Mouse (Mus musculus) stomach, postnatal 0 days (tissue): ENCODE results near the gene 1700037H04Rik. TPM values are rescaled to one million over a fixed set of nuclear protein-coding genes. Genes with fewer than 3 reads are reported as not detected.
A peak's percentile ranks its signal among the peaks of the same experiment; 100 is the strongest.

Experiments
- ATAC-seq: fragments of 200-750 bp; cut with Nextera tagmentation; 2 replicates; pipeline ENCODE4 v1.8.0; 2017; ENCODE audit not compliant: low FRiP score, low TSS enrichment
- DNase-seq: peaks from one replicate; pipeline ENCODE4 v3.0.0-alpha.2; 2016; ENCODE audit warnings: low spot score
- H3K27ac ChIP-seq: fragments of 300-500 bp; sonication (generic); replicated peaks from 2 replicates; pipeline ENCODE4 v1.5.1; 2014; ENCODE audit warnings: mild to moderate bottlenecking, control low read depth
- H3K27me3 ChIP-seq: fragments of 300-500 bp; sonication (generic); 2 replicates; pipeline ENCODE4 v1.6.1; 2014; ENCODE audit warnings: low read length; ENCODE audit not compliant: control insufficient read depth, insufficient read depth
- H3K36me3 ChIP-seq: fragments of 300-500 bp; sonication (generic); 2 replicates; pipeline ENCODE4 v1.6.1; 2014; ENCODE audit warnings: low read length, mixed read lengths; ENCODE audit not compliant: control insufficient read depth, insufficient read depth
- H3K4me1 ChIP-seq: fragments of 300-500 bp; sonication (generic); replicated peaks from 2 replicates; pipeline ENCODE4 v1.6.1; 2014; ENCODE audit warnings: antibody characterized with exemption; ENCODE audit not compliant: control insufficient read depth, insufficient read depth
- H3K4me2 ChIP-seq: fragments of 300-500 bp; sonication (generic); replicated peaks from 2 replicates; pipeline ENCODE4 v1.6.1; 2014; ENCODE audit warnings: low read depth, mild to moderate bottlenecking, control low read depth, moderate library complexity
- H3K4me3 ChIP-seq: fragments of 300-500 bp; sonication (generic); 2 replicates; pipeline ENCODE4 v1.5.1; 2014; ENCODE audit warnings: low read depth, low read length, control low read depth
- H3K9ac ChIP-seq: fragments of 300-500 bp; sonication (generic); 2 replicates; pipeline ENCODE4 v1.6.1; 2014; ENCODE audit warnings: mild to moderate bottlenecking, low read length, control low read depth, mixed read lengths
- H3K9me3 ChIP-seq: fragments of 300-500 bp; sonication (generic); 2 replicates; pipeline ENCODE4 v1.6.1; 2016; ENCODE audit warnings: low read length; ENCODE audit not compliant: control insufficient read depth
- CTCF ChIP-seq: IDR thresholded peaks from 2 replicates; pipeline ENCODE4 v1.5.1; 2016; ENCODE audit warnings: antibody characterized with exemption, low read depth, mild to moderate bottlenecking, moderate library complexity
- EP300 ChIP-seq: optimal IDR thresholded peaks from 2 replicates; pipeline ENCODE3; 2016; ENCODE audit warnings: antibody characterized with exemption
- WGBS: fragments of 180-500 bp; shearing (Covaris S2); extraction: QIAGEN DNeasy Blood & Tissue Kit; methylation state at CpG from one replicate; pipeline ENCODE4 v1.1.7; 2014; 5-methylcytosine and 5-hydroxymethylcytosine counted together
- polyA plus RNA-seq: library from polyadenylated mRNA; unstranded; fragments of >200 nt; fragmentation: Nextera tagmentation; extraction: Ambion mirVana; gene quantifications from 2 replicates; pipeline ENCODE4 v1.2.1, GENCODE M21; 2015

1700037H04Rik gene
- polyA plus RNA-seq, 1 experiment from 2014 or later, result 42.6 TPM

GRCm38 (mm10) chr2:131132930-131133547 is 26.8 kb downstream of the 1700037H04Rik start, which contains the start of gene Gm11037:
TSS of gene Gm11037 (plus strand) at chr2:131133497.
- H3K4me2 ChIP-seq, result no peak within 1 kb of the TSS
- no peaks in the 10 kb centered on the region for H3K9me3 ChIP-seq
- H3K27me3 ChIP-seq, result no peaks in the 10 kb centered on the region
- H3K27ac ChIP-seq, result no peak within 1 kb of the TSS
- 0 out of 2 replicates have a peak, but pooled peaks cover 2% of the 10 kb centered on the region for H3K4me1 ChIP-seq
- ATAC-seq (no peak), DNase-seq (no peak)
- H3K9ac ChIP-seq, result no peak within 1 kb of the TSS
- H3K4me3 ChIP-seq, result no peak within 1 kb of the TSS
- TF ChIP-seq EP300 (no peak), CTCF (no peak)
- H3K36me3 ChIP-seq, result no peaks in the 10 kb centered on the region
- 77% methylated on average over 9 of the region's 9 CpGs for WGBS

- no peak for TF ChIP-seq CTCF
- no peak for TF ChIP-seq EP300
- H3K27me3 ChIP-seq, result no peaks in the 10 kb centered on the region
- H3K9ac ChIP-seq, result no peak overlapping the region
- H3K9me3 ChIP-seq, result no peaks in the 10 kb centered on the region
- WGBS, result 84% methylated on average over 10 of the region's 10 CpGs
- 0 out of 2 replicates have a peak, but pooled peaks cover 2% of the 10 kb centered on the region for H3K4me1 ChIP-seq
- ATAC-seq (no peak), DNase-seq (no peak)
- H3K4me3 ChIP-seq, result no peak overlapping the region
- no peak overlapping the region for H3K4me2 ChIP-seq
- no peak overlapping the region for H3K27ac ChIP-seq
- H3K36me3 ChIP-seq, result no peaks in the 10 kb centered on the region
Observed at GRCm38 (mm10) chr2:131132111-131132888, 27.6 kb downstream of the 1700037H04Rik start.

GRCm38 (mm10) chr2:131130849-131131248 is 29.0 kb downstream of the 1700037H04Rik start:
- ATAC-seq, result no peak
- no peak overlapping the region for H3K4me2 ChIP-seq
- H3K9me3 ChIP-seq, result no peaks in the 10 kb centered on the region
- H3K36me3 ChIP-seq, result no peaks in the 10 kb centered on the region
- peaks cover 6% of the 10 kb centered on the region; the same call in 1 of the 2 replicates for H3K4me1 ChIP-seq
- H3K4me3 ChIP-seq, result no peak overlapping the region
- 80% methylated on average over 2 of the region's 2 CpGs for WGBS
- H3K9ac ChIP-seq, result no peak overlapping the region
- DNase-seq, result no peak
- no peak overlapping the region for H3K27ac ChIP-seq
- H3K27me3 ChIP-seq, result no peaks in the 10 kb centered on the region
- TF ChIP-seq EP300 (no peak), CTCF (no peak)

GRCm38 (mm10) chr2:131129836-131130235 is 30.0 kb downstream of the 1700037H04Rik start:
- DNase-seq (peak; percentile 67), ATAC-seq (peak; percentile 73)
- Histone ChIP-seq H3K9ac (no peak overlapping the region), H3K27ac (no peak overlapping the region), H3K4me3 (no peak overlapping the region), H3K27me3 (no peaks in the 10 kb centered on the region), H3K9me3 (no peaks in the 10 kb centered on the region), H3K4me2 (no peak overlapping the region), H3K36me3 (no peaks in the 10 kb centered on the region), H3K4me1 (peaks cover 6% of the 10 kb centered on the region; the same call in 1 of the 2 replicates)
- WGBS, result 44% methylated on average over 5 of the region's 5 CpGs
- TF ChIP-seq EP300, result no peak
- no peak for TF ChIP-seq CTCF

- WGBS, result 72% methylated on average over 3 of the region's 3 CpGs
- no peak overlapping the region for H3K9ac ChIP-seq
Observed at GRCm38 (mm10) chr2:131128636-131129157, 31.2 kb downstream of the 1700037H04Rik start.

More at GRCm38 (mm10) chr2:131128636-131129157, 31.2 kb downstream of the 1700037H04Rik start:
- DNase-seq (no peak), ATAC-seq (no peak)
- Histone ChIP-seq H3K27me3 (no peaks in the 10 kb centered on the region), H3K4me2 (peak overlapping the region; percentile 75), H3K36me3 (no peaks in the 10 kb centered on the region), H3K4me1 (peaks cover 6% of the 10 kb centered on the region; the same call in 1 of the 2 replicates), H3K9me3 (no peaks in the 10 kb centered on the region), H3K4me3 (peak overlapping the region; percentile 62), H3K27ac (no peak overlapping the region)
- no peak for TF ChIP-seq CTCF
- no peak for TF ChIP-seq EP300
